Mouse (Mus musculus) gastrocnemius, adult 18-20 months (tissue): Measurements from ENCODE around the gene Wdr81. TPM values are rescaled to one million over a fixed set of nuclear protein-coding genes. Genes with fewer than 3 reads are reported as not detected.

Experiments
- DNase-seq: peaks from one replicate; pipeline ENCODE4 v3.0.0; 2021; ENCODE audit warnings: low spot score
- microRNA-seq: library from miRNA; unstranded; fragments of <30 nt; microRNA quantifications from one replicate; pipeline ENCODE4 v1.2.0, GENCODE M21; 2021
- total RNA-seq, 2 experiments: library from RNA; stranded (reverse); gene quantifications; 2 replicates each; pipeline ENCODE4 v1.2.3; 2021

Wdr81 gene
- total RNA-seq, 2 experiments from 2014 or later = 4.5 to 5.5 TPM

- DNase-seq = peak; percentile 76
Observed at GRCm38 (mm10) chr11:75402271-75402690, 52.2 kb downstream of the Wdr81 start.

- no peak for DNase-seq
Observed at GRCm38 (mm10) chr11:75400099-75400498, 54.4 kb downstream of the Wdr81 start.

GRCm38 (mm10) chr11:75399411-75399841 lies 55.1 kb downstream of the Wdr81 start:
- DNase-seq = no peak

- no peak for DNase-seq
Observed at GRCm38 (mm10) chr11:75397452-75397851, 57.1 kb downstream of the Wdr81 start.

GRCm38 (mm10) chr11:75395611-75396010 lies 58.9 kb downstream of the Wdr81 start:
- DNase-seq = no peak

Small RNA genes lying within 50 kb of the gene (microRNA-seq; reads per million reads assigned to microRNA genes)
- gene Mir22 = 226,748 reads per million, percentile 100 among the genes with 10 or more reads in this experiment

Other genes starting within 250 kb of the Wdr81 start
- 10 to 100 TPM; 62.8 to 73.1 TPM for gene Rpa1, start 106.4 kb downstream of the Wdr81 start, total RNA-seq
- gene Smyd4, start 106.3 kb downstream of the Wdr81 start, total RNA-seq = 1 to 10 TPM; 4.5 to 4.9 TPM
- 10 to 100 TPM; 50.2 to 64.1 TPM for gene Serpinf1, start 32.0 kb downstream of the Wdr81 start, total RNA-seq
- under 1 TPM in 1 of 2 experiments, not detected in 1; 0.36 TPM for gene Serpinf2, start 15.1 kb downstream of the Wdr81 start, total RNA-seq
- gene Tlcd2, start 7.0 kb upstream of the Wdr81 start, total RNA-seq = 1 to 10 TPM; 2.6 to 2.9 TPM
- gene Prpf8, start 32.1 kb upstream of the Wdr81 start, total RNA-seq = 10 to 100 TPM; 70.1 to 70.9 TPM
- 10 to 100 TPM; 31.5 to 32.4 TPM for gene Rilp, start 55.4 kb upstream of the Wdr81 start, total RNA-seq
- gene Scarf1, start 58.8 kb upstream of the Wdr81 start, total RNA-seq = 1 to 10 TPM; 2.4 to 3.3 TPM
- gene Slc43a2, start 77.0 kb upstream of the Wdr81 start, total RNA-seq = 10 to 100 TPM; 24.0 to 32.2 TPM
- 100 to 1,000 TPM; 168 to 172 TPM for gene Pitpna, start 133.4 kb upstream of the Wdr81 start, total RNA-seq
- gene Inpp5k, start 176.3 kb upstream of the Wdr81 start, total RNA-seq = 10 to 100 TPM; 24.6 to 25.0 TPM
- gene Myo1c, start 195.8 kb upstream of the Wdr81 start, total RNA-seq = 10 to 100 TPM; 32.6 to 40.7 TPM
- gene Crk, start 224.5 kb upstream of the Wdr81 start, total RNA-seq = 10 to 100 TPM; 50.3 to 60.6 TPM